Mouse (Mus musculus) C2C12 (cell line): ENCODE results near the gene Fate1. TPM values are rescaled to one million over a fixed set of nuclear protein-coding genes. Genes with fewer than 3 reads are reported as not detected.
"Not testable (repeated sequence)": the region's sequence is repeated elsewhere in the genome, so short reads cannot be mapped to it uniquely, and the experiment has no call there.

ENCODE experiments used
- H3K27me3 ChIP-seq: one replicate; pipeline ENCODE4 v1.6.1; 2011; ENCODE audit not compliant: control insufficient read depth, insufficient read depth, insufficient read length
- H3K36me3 ChIP-seq: one replicate; pipeline ENCODE4 v1.6.1; 2011; ENCODE audit not compliant: control insufficient read depth, insufficient read depth
- H3K4me3 ChIP-seq: one replicate; pipeline ENCODE4 v1.5.1; 2011; ENCODE audit warnings: mild to moderate bottlenecking, control low read depth; ENCODE audit not compliant: poor library complexity, insufficient read depth, severe bottlenecking
- H3K79me2 ChIP-seq: one replicate; pipeline ENCODE4 v1.6.1; 2011; ENCODE audit not compliant: control insufficient read depth, insufficient read depth
- H3K79me3 ChIP-seq: one replicate; pipeline ENCODE4 v1.6.1; 2011; ENCODE audit warnings: low read depth, control low read depth
- H3ac ChIP-seq: one replicate; pipeline ENCODE3; 2011; ENCODE audit warnings: low read depth; ENCODE audit not compliant: control insufficient read depth, insufficient read length
- CEBPB ChIP-seq: IDR thresholded peaks from one replicate; pipeline ENCODE4 v1.6.1; 2011; ENCODE audit warnings: low read depth, mild to moderate bottlenecking, control low read depth, moderate library complexity
- CTCF ChIP-seq: IDR thresholded peaks from one replicate; pipeline ENCODE4 v1.5.1; 2011; ENCODE audit not compliant: control insufficient read depth, insufficient read depth, insufficient read length
- FOSL1 ChIP-seq: IDR thresholded peaks from one replicate; pipeline ENCODE4 v1.8.0; 2011; ENCODE audit warnings: mild to moderate bottlenecking, low read length; ENCODE audit not compliant: poor library complexity, insufficient read depth, severe bottlenecking
- MAX ChIP-seq: IDR thresholded peaks from one replicate; pipeline ENCODE4 v1.6.1; 2011; ENCODE audit warnings: mild to moderate bottlenecking, control low read depth
- MYOD1 ChIP-seq: IDR thresholded peaks from one replicate; pipeline ENCODE4 v1.6.1; 2011; ENCODE audit warnings: low read depth; ENCODE audit not compliant: control insufficient read depth, insufficient read length
- MYOG ChIP-seq: IDR thresholded peaks from one replicate; pipeline ENCODE4 v1.6.1; 2011; ENCODE audit not compliant: control insufficient read depth, insufficient read length; ENCODE audit errors: extremely low read depth
- USF1 ChIP-seq: IDR thresholded peaks from one replicate; pipeline ENCODE4 v1.6.1; 2011; ENCODE audit warnings: low read depth, mild to moderate bottlenecking, control low read depth, moderate library complexity
- polyA plus RNA-seq: library from polyadenylated mRNA; unstranded; fragments of >200 nt; fragmentation: generic; extraction: Trizol; gene quantifications from one replicate; pipeline ENCODE4 v1.2.1, GENCODE M21; 2012; ENCODE audit warnings: missing spikeins

The Fate1 gene
- polyA plus RNA-seq, 1 experiment: not detected

DNA sequence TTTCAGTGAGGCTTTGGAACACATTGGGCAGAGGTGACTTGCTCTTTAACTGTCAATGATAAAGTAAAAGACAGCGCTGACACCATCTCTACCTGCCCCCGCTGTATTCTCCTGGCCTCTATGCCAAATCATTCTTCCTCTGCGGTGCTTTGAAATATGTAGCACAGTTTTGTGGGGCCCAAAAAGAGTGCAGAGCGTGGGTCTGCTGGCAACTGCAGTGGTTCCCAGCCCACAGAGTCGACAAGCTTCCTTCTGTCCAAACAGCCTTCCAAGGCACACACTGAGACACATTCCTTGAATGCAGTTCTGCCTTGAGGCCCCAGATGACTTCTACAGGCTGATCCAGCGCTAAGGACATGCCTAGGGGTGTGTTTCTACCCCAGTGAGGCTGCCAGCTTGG is 4.0 kb upstream of the Fate1 start:
- Histone ChIP-seq H3K36me3 (no peaks in the 10 kb centered on the region), H3K4me3 (no peak overlapping the region), H3ac (no peak overlapping the region), H3K79me2 (no peaks in the 10 kb centered on the region), H3K79me3 (no peaks in the 10 kb centered on the region), H3K27me3 (no peaks in the 10 kb centered on the region)
- no peak for TF ChIP-seq CTCF

DNA sequence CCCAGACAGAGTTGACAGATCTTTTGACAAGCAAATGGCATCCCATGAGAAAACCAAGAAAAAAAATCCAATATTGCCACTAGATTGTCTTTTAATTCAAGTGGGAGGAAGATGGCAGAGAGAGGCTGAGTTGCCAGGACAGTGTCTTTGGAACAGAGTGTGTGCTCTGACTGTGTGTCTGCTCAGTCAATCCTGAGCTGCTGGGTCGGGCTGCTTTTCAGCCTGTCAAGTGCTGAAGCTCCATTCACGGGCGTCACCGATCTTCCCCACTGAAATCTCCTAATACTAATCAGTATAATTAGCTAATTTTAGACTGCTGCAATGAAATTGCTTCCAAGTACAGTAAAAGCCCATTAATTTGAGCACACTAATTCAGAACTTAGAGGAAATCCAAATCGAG is 1.5 kb upstream of the Fate1 start:
- Histone ChIP-seq H3K27me3 (no peaks in the 10 kb centered on the region), H3K36me3 (no peaks in the 10 kb centered on the region), H3K4me3 (no peak overlapping the region), H3K79me2 (no peaks in the 10 kb centered on the region), H3ac (no peak overlapping the region), H3K79me3 (no peaks in the 10 kb centered on the region)
- TF ChIP-seq CTCF (no peak), MYOD1 (no peak), MAX (no peak), MYOG (no peak), CEBPB (no peak), USF1 (no peak), FOSL1 (no peak)

DNA sequence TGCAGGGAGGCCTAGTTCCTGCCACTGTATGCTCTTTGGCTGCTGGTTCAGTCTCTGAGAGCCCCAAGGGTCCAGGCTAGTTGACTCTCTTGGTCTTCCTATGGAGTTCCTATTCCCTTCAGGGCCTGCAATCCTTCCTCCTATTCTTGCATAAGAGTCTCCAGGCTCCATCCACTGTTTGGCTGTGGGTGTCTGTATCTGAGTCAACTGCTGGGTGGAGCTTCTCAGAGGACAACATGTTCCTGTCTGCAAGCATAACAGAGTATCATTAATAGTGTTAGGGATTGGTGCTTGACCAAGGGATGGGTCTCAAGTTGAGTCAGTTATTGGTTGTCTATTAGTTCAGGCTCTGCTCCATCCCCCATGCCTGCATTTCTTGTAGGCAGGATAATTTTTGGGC is 4.9 kb downstream of the Fate1 start:
- H3K79me3 ChIP-seq, H3ac ChIP-seq, H3K79me2 ChIP-seq, H3K4me3 ChIP-seq, H3K36me3 ChIP-seq, H3K27me3 ChIP-seq: not testable (repeated sequence)

DNA sequence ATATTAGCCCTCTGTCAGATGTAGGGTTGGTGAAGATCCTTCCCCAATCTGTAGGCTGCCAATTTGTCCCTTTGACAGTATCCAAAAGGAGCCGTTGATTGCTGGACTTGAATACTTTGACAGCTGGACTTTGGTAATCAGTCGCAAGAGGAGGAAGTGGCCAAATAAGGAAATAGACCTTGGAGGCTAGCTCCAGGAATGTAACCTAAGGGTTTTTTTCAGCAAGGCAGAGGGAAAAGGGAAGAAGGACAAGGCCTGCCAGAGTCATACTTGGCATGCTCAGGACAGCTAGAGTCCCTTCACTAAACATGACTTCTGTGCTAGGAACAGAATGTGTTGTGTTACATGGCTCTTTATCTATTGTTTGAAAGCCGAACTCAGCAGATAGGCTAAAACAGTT is 7.7 kb downstream of the Fate1 start:
- H3K27me3 ChIP-seq: no peaks in the 10 kb centered on the region

DNA sequence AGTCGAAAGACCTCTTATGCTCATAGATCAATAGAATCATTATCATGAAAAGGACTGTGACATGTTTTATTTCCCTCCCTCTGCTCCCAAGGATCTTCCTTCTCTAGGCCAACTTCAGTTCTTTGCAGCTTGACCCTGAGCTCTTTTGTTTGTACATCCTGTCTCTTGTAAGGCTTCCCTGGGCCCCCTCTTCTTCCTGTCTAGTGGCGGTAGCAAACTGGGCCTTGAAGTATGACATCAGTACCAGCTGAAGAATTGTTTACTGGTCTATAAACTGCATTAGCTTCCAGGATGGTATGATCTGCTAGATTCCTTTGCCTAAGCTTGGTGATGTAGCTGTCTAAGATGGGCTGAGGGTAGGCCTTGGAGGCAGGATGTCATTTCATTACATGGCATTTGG is 8.5 kb downstream of the Fate1 start:
- no peaks in the 10 kb centered on the region for H3K27me3 ChIP-seq
- TF ChIP-seq FOSL1 (no peak), CEBPB (no peak), USF1 (no peak), MYOG (no peak), MAX (no peak), CTCF (no peak), MYOD1 (no peak)
- H3K36me3 ChIP-seq: no peaks in the 10 kb centered on the region

More for the DNA sequence above, 7.7 kb downstream of the Fate1 start:
- TF ChIP-seq MYOG (no peak), CEBPB (no peak), USF1 (no peak), FOSL1 (no peak), CTCF (no peak), MYOD1 (no peak), MAX (no peak)
- H3K36me3 ChIP-seq: no peaks in the 10 kb centered on the region
- H3ac ChIP-seq: no peak overlapping the region
- no peak overlapping the region for H3K4me3 ChIP-seq
- no peaks in the 10 kb centered on the region for H3K79me3 ChIP-seq
- no peaks in the 10 kb centered on the region for H3K79me2 ChIP-seq

DNA sequence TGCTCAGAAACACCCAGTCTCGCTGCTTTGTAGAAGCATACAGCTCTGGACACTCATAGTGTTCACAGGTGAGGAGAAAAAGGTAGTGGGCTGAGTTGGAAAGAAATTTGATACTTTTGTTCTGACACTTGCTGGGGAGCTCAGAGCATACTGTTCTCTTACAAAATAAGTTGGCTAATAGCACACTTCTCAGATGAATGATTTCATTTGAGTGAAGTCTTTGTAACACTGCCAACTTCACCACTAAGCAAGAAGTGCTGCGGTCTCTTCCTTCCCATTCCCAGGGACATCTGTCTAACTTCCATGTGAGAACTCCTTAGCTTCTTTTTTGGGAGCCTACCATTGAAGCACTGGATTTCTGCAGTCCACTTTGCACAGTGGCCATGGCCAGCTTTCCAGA is 10.4 kb downstream of the Fate1 start:
- no peaks in the 10 kb centered on the region for H3K79me2 ChIP-seq
- no peaks in the 10 kb centered on the region for H3K36me3 ChIP-seq
- TF ChIP-seq USF1: no peak
- TF ChIP-seq MAX: no peak
- TF ChIP-seq CEBPB: no peak
- TF ChIP-seq FOSL1: no peak
- TF ChIP-seq MYOD1: no peak
- no peak for TF ChIP-seq MYOG
- no peak for TF ChIP-seq CTCF
- no peaks in the 10 kb centered on the region for H3K27me3 ChIP-seq
- H3ac ChIP-seq: no peak overlapping the region
- H3K4me3 ChIP-seq: no peak overlapping the region
- no peaks in the 10 kb centered on the region for H3K79me3 ChIP-seq

More for the DNA sequence above, 8.5 kb downstream of the Fate1 start:
- H3K79me2 ChIP-seq: no peaks in the 10 kb centered on the region
- H3K79me3 ChIP-seq: no peaks in the 10 kb centered on the region
- H3K4me3 ChIP-seq: no peak overlapping the region
- H3ac ChIP-seq: no peak overlapping the region
